In the genomic region with DNA sequence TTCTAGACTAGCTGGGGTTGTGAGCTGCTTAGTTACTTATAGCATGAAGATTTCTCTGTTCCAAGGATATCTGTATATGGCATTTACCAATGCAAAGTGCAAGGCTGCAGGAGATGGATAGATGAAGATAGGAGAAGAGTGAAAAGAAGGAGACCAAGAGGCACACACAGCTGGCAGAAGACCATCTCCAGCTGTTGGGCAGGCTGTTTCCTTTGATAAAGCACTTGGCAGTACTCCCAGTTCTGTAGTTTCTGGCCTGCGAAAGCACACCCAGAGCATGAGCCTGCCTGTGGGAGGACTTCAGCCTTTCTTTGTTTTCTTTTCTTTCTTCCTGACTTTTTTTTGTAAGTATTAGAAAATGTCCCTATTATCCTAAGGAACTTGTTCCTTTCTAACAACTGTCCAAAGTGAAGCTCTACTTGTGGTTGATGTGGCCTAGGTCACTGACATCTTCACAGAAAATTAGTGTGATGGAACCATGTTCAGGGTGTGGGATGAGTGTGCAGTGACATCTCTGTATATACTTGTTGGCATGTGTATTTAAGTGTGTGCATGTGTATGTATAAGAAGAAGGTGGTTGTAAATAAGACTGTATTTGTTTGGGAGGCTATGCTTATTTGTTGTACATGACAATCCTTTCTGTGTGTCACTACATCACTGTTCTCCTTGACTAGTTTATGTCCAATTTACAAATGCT, we compare ENCODE assay signal across 9 mouse cellular contexts. TPM values are rescaled to one million over a fixed set of nuclear protein-coding genes. Genes with fewer than 3 reads are reported as not detected.
A peak's percentile ranks its signal among the peaks of the same experiment; 100 is the strongest.
DNase-seq lines count a peak whose midpoint lies in the region; ATAC-seq and TF ChIP-seq lines count a peak whose summit lies in the region.
"Had no signal": no experiment of that assay in that cellular context is flagged by ENCODE, and none has a peak within 500 bp of the region (broad histone marks: within the 10 kb centered on the region; RNA-seq: fewer than 3 reads in every experiment).

No protein-coding gene starts in this region.

- H3K27ac ChIP-seq in liver, embryonic 13.5 days: no peak overlapping the region
- no peak overlapping the region for H3K27ac ChIP-seq in stomach, postnatal 0 days (replicated peaks)
- H3K27ac ChIP-seq: embryonic facial prominence, embryonic 13.5 days had no signal

- no peaks in the 10 kb centered on the region for H3K9me3 ChIP-seq in liver, embryonic 13.5 days (replicated peaks)
- H3K9me3 ChIP-seq in stomach, postnatal 0 days (ENCODE audit: control insufficient read depth, low read length): no peaks in the 10 kb centered on the region
- H3K9me3 ChIP-seq: embryonic facial prominence, embryonic 13.5 days; megakaryocyte, embryonic 14.5 days had no signal

- ATAC-seq in liver, embryonic 13.5 days (ENCODE audit: low read depth): 0 out of 2 replicates have a peak, but pooled peaks have one; percentile 41
- ATAC-seq in stomach, postnatal 0 days (ENCODE audit: low FRiP score, low TSS enrichment): peak; percentile 56; the same call in 1 of the 2 replicates

- H3K4me3 ChIP-seq in lung, adult 2 months (replicated peaks; ENCODE audit: extremely low read depth, low read depth, low read length): no peak overlapping the region
- no peak overlapping the region for H3K4me3 ChIP-seq in liver, embryonic 13.5 days (replicated peaks)
- H3K4me3 ChIP-seq in stomach, postnatal 0 days (ENCODE audit: low read depth, low read length): no peak overlapping the region
- H3K4me3 ChIP-seq: embryonic facial prominence, embryonic 13.5 days; megakaryocyte, embryonic 14.5 days had no signal

- H3K9ac ChIP-seq in liver, embryonic 13.5 days: no peak overlapping the region
- H3K9ac ChIP-seq in stomach, postnatal 0 days (ENCODE audit: low read length): no peak overlapping the region
- H3K9ac ChIP-seq: embryonic facial prominence, embryonic 13.5 days had no signal

- 28% methylated on average over 1 of the region's 1 CpGs for WGBS in lung, adult 2 months
- 37% methylated on average over 1 of the region's 1 CpGs for WGBS in liver, embryonic 13.5 days (ENCODE audit: insufficient replicate concordance)
- WGBS in stomach, postnatal 0 days: 24% methylated on average over 1 of the region's 1 CpGs

- no peak for TF ChIP-seq EP300 in stomach, postnatal 0 days (optimal IDR thresholded peaks at IDR 0.05)

- no peak overlapping the region for H3K4me2 ChIP-seq in liver, embryonic 13.5 days
- no peak overlapping the region for H3K4me2 ChIP-seq in stomach, postnatal 0 days (replicated peaks; ENCODE audit: low read depth)
- H3K4me2 ChIP-seq: embryonic facial prominence, embryonic 13.5 days had no signal

- DNase-seq in lung, adult 18-20 months: peak; percentile 29 to 68
- DNase-seq in lung, adult 2 months: no peak
- peak; percentile 67 for DNase-seq in heart, adult 8-10 months (ENCODE audit: low spot score)
- no peak for DNase-seq in liver, embryonic 13.5 days
- DNase-seq in stomach, postnatal 0 days (ENCODE audit: low spot score): peak; percentile 43
- DNase-seq in right cerebral cortex, adult 18-20 months: no peak
- no peak for DNase-seq in layer of hippocampus, adult 18-20 months (ENCODE audit: low spot score in 2 of 2)

- H3K36me3 ChIP-seq in liver, embryonic 13.5 days: no peaks in the 10 kb centered on the region
- H3K36me3 ChIP-seq in stomach, postnatal 0 days (ENCODE audit: control insufficient read depth, insufficient read depth, low read length): no peaks in the 10 kb centered on the region
- H3K36me3 ChIP-seq: embryonic facial prominence, embryonic 13.5 days had no signal

- H3K27me3 ChIP-seq in liver, embryonic 13.5 days: peaks cover 9% of the 10 kb centered on the region; the same call in 1 of the 2 replicates
- no peaks in the 10 kb centered on the region for H3K27me3 ChIP-seq in stomach, postnatal 0 days (ENCODE audit: control insufficient read depth, insufficient read depth, low read length)

- no peak for TF ChIP-seq CTCF in lung, adult 2 months (IDR thresholded peaks at IDR 0.05; ENCODE audit: insufficient read depth, low read length)
- no peak for TF ChIP-seq CTCF in stomach, postnatal 0 days (IDR thresholded peaks at IDR 0.05; ENCODE audit: low read depth)

- peaks cover 10% of the 10 kb centered on the region for H3K4me1 ChIP-seq in lung, adult 2 months (ENCODE audit: control insufficient read depth, insufficient read depth, low read length)
- H3K4me1 ChIP-seq in liver, embryonic 13.5 days (replicated peaks): no peaks in the 10 kb centered on the region
- H3K4me1 ChIP-seq in stomach, postnatal 0 days (replicated peaks; ENCODE audit: control insufficient read depth, insufficient read depth): no peaks in the 10 kb centered on the region
- H3K4me1 ChIP-seq: embryonic facial prominence, embryonic 13.5 days had no signal

- no peak for TF ChIP-seq POLR2A in lung, adult 2 months (IDR thresholded peaks at IDR 0.05; ENCODE audit: borderline replicate concordance, extremely low read depth, low read depth, low read length)

RNA-seq across cellular contexts. Expression of gene Tsc22d3, which starts 32.6 kb away (rescaled TPM):
- 128 and 308 TPM in 2 replicates for polyA plus RNA-seq in lung, adult 2 months (2012; rRNA removed)
- total RNA-seq in heart, adult 8-10 months (2022): 100 to 1,000 TPM; 121 to 152 (median 126) TPM
- 10.9 and 13.0 TPM in 2 replicates for polyA plus RNA-seq in liver, embryonic 13.5 days (2015; fragmentation: Nextera tagmentation; extraction: Ambion mirVana)
- polyA plus RNA-seq in stomach, postnatal 0 days (2015; fragmentation: Nextera tagmentation; extraction: Ambion mirVana): 69.7 and 77.3 TPM in 2 replicates
- total RNA-seq in layer of hippocampus, adult 18-20 months (2021): 100 to 1,000 TPM; 131 to 148 TPM

Comparison
In these comparisons a context has a peak if more than half of its experiments do, and no peak if none do; other contexts are left out.
1. DNase-seq: peak in lung, adult 18-20 months (2 of 2), heart, adult 8-10 months (single experiment) and stomach, postnatal 0 days (single experiment); none in lung, adult 2 months (single experiment), liver, embryonic 13.5 days (single experiment), right cerebral cortex, adult 18-20 months (single experiment) and layer of hippocampus, adult 18-20 months (0 of 2).